Mouse (Mus musculus) liver, adult 2 months (tissue): Measurements from ENCODE around the gene Uhrf1. TPM values are rescaled to one million over a fixed set of nuclear protein-coding genes. Genes with fewer than 3 reads are reported as not detected.

Experiments
- DNase-seq: peaks from one replicate; pipeline ENCODE4 v3.0.0-alpha.2; 2011; ENCODE audit warnings: low read depth, low spot score; ENCODE audit errors: extremely low read depth
- H3K27ac ChIP-seq: fragments of 200-500 bp; replicated peaks from 2 replicates; pipeline ENCODE4 v1.5.1; 2012; ENCODE audit warnings: low read depth, mild to moderate bottlenecking, control low read depth, inconsistent platforms, low read length; ENCODE audit not compliant: insufficient read depth
- H3K27me3 ChIP-seq: fragments of 200-500 bp; 2 replicates; pipeline ENCODE4 v1.6.1; 2012; ENCODE audit warnings: mild to moderate bottlenecking, moderate library complexity, low read length, inconsistent platforms; ENCODE audit not compliant: control insufficient read depth, insufficient read depth
- H3K36me3 ChIP-seq: fragments of 200-500 bp; 2 replicates; pipeline ENCODE4 v1.6.1; 2012; ENCODE audit warnings: low read length, inconsistent platforms; ENCODE audit not compliant: control insufficient read depth, insufficient read depth
- H3K4me1 ChIP-seq: fragments of 200-500 bp; 2 replicates; pipeline ENCODE4 v1.6.1; 2011; ENCODE audit warnings: low read length; ENCODE audit not compliant: control insufficient read depth, insufficient read depth
- H3K4me3 ChIP-seq: fragments of 200-500 bp; 2 replicates; pipeline ENCODE4 v1.5.1; 2011; ENCODE audit warnings: low read depth, mild to moderate bottlenecking, control low read depth, low read length, moderate library complexity; ENCODE audit not compliant: insufficient read depth
- H3K79me2 ChIP-seq: fragments of 200-500 bp; 2 replicates; pipeline ENCODE4 v1.6.1; 2012; ENCODE audit warnings: inconsistent platforms, mild to moderate bottlenecking, low read length, moderate library complexity; ENCODE audit not compliant: control insufficient read depth, insufficient read depth
- H3K9ac ChIP-seq: fragments of 200-500 bp; 2 replicates; pipeline ENCODE4 v1.6.1; 2012; ENCODE audit warnings: low read depth, mild to moderate bottlenecking, control low read depth, inconsistent platforms, low read length
- CTCF ChIP-seq: fragments of 200-500 bp; IDR thresholded peaks from 2 replicates; pipeline ENCODE4 v1.5.1; 2011; ENCODE audit warnings: low read depth, low read length, control low read depth
- POLR2A ChIP-seq: fragments of 200-500 bp; IDR thresholded peaks from 2 replicates; pipeline ENCODE4 v1.6.1; 2011; ENCODE audit warnings: low read length, control low read depth; ENCODE audit not compliant: insufficient read depth; ENCODE audit errors: extremely low read depth
- WGBS: fragments of 180-500 bp; shearing (Covaris S2); methylation state at CpG from one replicate; pipeline ENCODE4 v1.1.7; 2018; 5-methylcytosine and 5-hydroxymethylcytosine counted together
- polyA plus RNA-seq: library from polyadenylated mRNA; depleted of rRNA; stranded (reverse); fragments of >200 nt; gene quantifications from 2 replicates; pipeline ENCODE4 v1.2.3, GENCODE M21; 2012; rRNA removed
- total RNA-seq: library from RNA; depleted of rRNA; stranded (reverse); fragments of >200 nt; gene quantifications from 2 replicates; pipeline ENCODE4 v1.2.3, GENCODE M21; 2014; rRNA removed

Uhrf1 gene
- total and polyA plus RNA-seq, 2 experiments = 0.22 to 0.92 TPM

- WGBS = 69% methylated on average over 7 of the region's 7 CpGs
- DNase-seq = peak; percentile 72
- Histone ChIP-seq H3K36me3 (no peaks in the 10 kb centered on the region), H3K27me3 (no peaks in the 10 kb centered on the region), H3K9ac (no peak overlapping the region), H3K4me3 (no peak overlapping the region), H3K79me2 (no peaks in the 10 kb centered on the region; the same call in 1 of the 2 replicates), H3K27ac (no peak overlapping the region), H3K4me1 (peaks cover 6% of the 10 kb centered on the region; the same call in 1 of the 2 replicates)
- TF ChIP-seq CTCF (no peak), POLR2A (no peak)
Observed at GRCm38 (mm10) chr17:56365791-56366673, 62.9 kb downstream of the Uhrf1 start.

GRCm38 (mm10) chr17:56368291-56368790 is 65.2 kb downstream of the Uhrf1 start:
- no peaks in the 10 kb centered on the region; the same call in 1 of the 2 replicates for H3K79me2 ChIP-seq
- no peak overlapping the region for H3K27ac ChIP-seq
- H3K4me3 ChIP-seq = no peak overlapping the region
- DNase-seq = no peak
- peaks cover 10% of the 10 kb centered on the region for H3K4me1 ChIP-seq
- TF ChIP-seq CTCF = no peak
- no peak for TF ChIP-seq POLR2A
- no peak overlapping the region for H3K9ac ChIP-seq
- H3K36me3 ChIP-seq = no peaks in the 10 kb centered on the region
- 90% methylated on average over 6 of the region's 6 CpGs for WGBS
- no peaks in the 10 kb centered on the region for H3K27me3 ChIP-seq

DNA sequence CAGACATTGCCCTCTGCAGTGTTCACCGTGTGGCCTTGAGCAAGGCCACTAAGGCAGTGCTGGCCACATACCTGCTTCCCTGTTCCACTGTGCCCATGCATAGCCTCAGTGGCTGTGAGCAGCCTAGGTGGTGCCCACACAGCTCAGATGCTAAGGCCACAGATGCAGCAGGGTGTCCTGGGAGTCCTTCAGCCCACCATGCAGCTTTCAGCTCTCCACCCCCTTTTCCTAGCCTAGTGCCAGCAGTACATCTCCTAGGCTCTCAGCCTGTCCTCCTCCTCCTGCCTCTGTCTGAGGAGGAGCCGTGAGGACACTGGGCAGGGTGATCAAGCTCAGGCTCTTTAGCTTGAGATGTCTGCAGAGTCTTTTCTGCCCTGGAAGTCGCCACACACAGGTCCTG is 67.0 kb downstream of the Uhrf1 start:
- TF ChIP-seq CTCF (no peak), POLR2A (no peak)
- peaks cover 16% of the 10 kb centered on the region for H3K4me1 ChIP-seq
- no peak overlapping the region for H3K9ac ChIP-seq
- WGBS = 94% methylated on average over 3 of the region's 3 CpGs
- H3K27ac ChIP-seq = no peak overlapping the region
- no peak for DNase-seq
- no peak overlapping the region for H3K4me3 ChIP-seq
- H3K27me3 ChIP-seq = no peaks in the 10 kb centered on the region
- no peaks in the 10 kb centered on the region for H3K36me3 ChIP-seq
- H3K79me2 ChIP-seq = no peaks in the 10 kb centered on the region

GRCm38 (mm10) chr17:56371029-56371660 is 68.0 kb downstream of the Uhrf1 start:
- 96% methylated on average over 15 of the region's 15 CpGs for WGBS
- Histone ChIP-seq H3K4me3 (no peak overlapping the region), H3K27me3 (no peaks in the 10 kb centered on the region), H3K79me2 (no peaks in the 10 kb centered on the region), H3K9ac (no peak overlapping the region), H3K36me3 (no peaks in the 10 kb centered on the region), H3K4me1 (peaks cover 10% of the 10 kb centered on the region), H3K27ac (no peak overlapping the region)
- TF ChIP-seq POLR2A (no peak), CTCF (no peak)
- DNase-seq = no peak

- H3K36me3 ChIP-seq = no peaks in the 10 kb centered on the region
- TF ChIP-seq POLR2A (no peak), CTCF (no peak)
- no peaks in the 10 kb centered on the region for H3K27me3 ChIP-seq
- H3K27ac ChIP-seq = no peak overlapping the region
- H3K79me2 ChIP-seq = no peaks in the 10 kb centered on the region
- DNase-seq = no peak
- peaks cover 10% of the 10 kb centered on the region for H3K4me1 ChIP-seq
- no peak overlapping the region for H3K4me3 ChIP-seq
- 91% methylated on average over 4 of the region's 4 CpGs for WGBS
- H3K9ac ChIP-seq = no peak overlapping the region
Observed at GRCm38 (mm10) chr17:56372109-56372508, 69.0 kb downstream of the Uhrf1 start.

Other genes starting within 250 kb of the Uhrf1 start
- gene Ubxn6, start 228.3 kb upstream of the Uhrf1 start, total RNA-seq = 34.9 and 42.9 TPM in 2 replicates
- 55.8 and 56.0 TPM in 2 replicates for gene Ubxn6, start 228.3 kb upstream of the Uhrf1 start, polyA plus RNA-seq
- gene Hdgfl2, start 223.7 kb upstream of the Uhrf1 start, total RNA-seq = 11.3 and 13.8 TPM in 2 replicates
- gene Hdgfl2, start 223.7 kb upstream of the Uhrf1 start, polyA plus RNA-seq = 29.0 and 30.2 TPM in 2 replicates
- 2.1 and 2.3 TPM in 2 replicates for gene Plin4, start 193.5 kb upstream of the Uhrf1 start, total RNA-seq
- gene Plin4, start 193.5 kb upstream of the Uhrf1 start, polyA plus RNA-seq = 1.8 and 2.8 TPM in 2 replicates
- 19.2 and 24.6 TPM in 2 replicates for gene Plin5, start 185.7 kb upstream of the Uhrf1 start, total RNA-seq
- gene Plin5, start 185.7 kb upstream of the Uhrf1 start, polyA plus RNA-seq = 42.7 and 58.2 TPM in 2 replicates
- 90.0 and 116 TPM in 2 replicates for gene Lrg1, start 181.3 kb upstream of the Uhrf1 start, total RNA-seq
- 543 and 600 TPM in 2 replicates for gene Lrg1, start 181.3 kb upstream of the Uhrf1 start, polyA plus RNA-seq
- 1.3 TPM in 2 replicates for gene Sema6b, start 163.0 kb upstream of the Uhrf1 start, total RNA-seq
- gene Sema6b, start 163.0 kb upstream of the Uhrf1 start, polyA plus RNA-seq = 2.7 and 3.9 TPM in 2 replicates
- 16.2 and 20.9 TPM in 2 replicates for gene Tnfaip8l1, start 140.8 kb upstream of the Uhrf1 start, total RNA-seq
- gene Tnfaip8l1, start 140.8 kb upstream of the Uhrf1 start, polyA plus RNA-seq = 21.8 and 25.5 TPM in 2 replicates
- 89.4 and 91.1 TPM in 2 replicates for gene Mydgf, start 119.4 kb upstream of the Uhrf1 start, total RNA-seq
- 81.1 and 86.0 TPM in 2 replicates for gene Mydgf, start 119.4 kb upstream of the Uhrf1 start, polyA plus RNA-seq
- gene Dpp9, start 84.4 kb upstream of the Uhrf1 start, total RNA-seq = 10.7 and 20.1 TPM in 2 replicates
- gene Dpp9, start 84.4 kb upstream of the Uhrf1 start, polyA plus RNA-seq = 55.4 and 60.3 TPM in 2 replicates
- gene Fem1a, start 46.5 kb upstream of the Uhrf1 start, total RNA-seq = 11.5 and 12.1 TPM in 2 replicates
- gene Fem1a, start 46.5 kb upstream of the Uhrf1 start, polyA plus RNA-seq = 16.6 and 18.9 TPM in 2 replicates
- 2.5 and 3.4 TPM in 2 replicates for gene Ticam1, start 26.5 kb upstream of the Uhrf1 start, total RNA-seq
- 20.9 and 27.7 TPM in 2 replicates for gene Ticam1, start 26.5 kb upstream of the Uhrf1 start, polyA plus RNA-seq
- 23.0 and 28.1 TPM in 2 replicates for gene Plin3, start 10.4 kb upstream of the Uhrf1 start, total RNA-seq
- 20.6 and 21.5 TPM in 2 replicates for gene Plin3, start 10.4 kb upstream of the Uhrf1 start, polyA plus RNA-seq
- gene Arrdc5, start 3.0 kb upstream of the Uhrf1 start, total RNA-seq = not detected in 2 replicates
- gene Arrdc5, start 3.0 kb upstream of the Uhrf1 start, polyA plus RNA-seq = not detected in 2 replicates
- gene Kdm4b, start 22.7 kb downstream of the Uhrf1 start, total RNA-seq = 9.5 and 10.4 TPM in 2 replicates
- 13.0 and 15.6 TPM in 2 replicates for gene Kdm4b, start 22.7 kb downstream of the Uhrf1 start, polyA plus RNA-seq
- 4.4 and 6.0 TPM in 2 replicates for gene Ptprs, start 173.2 kb downstream of the Uhrf1 start, total RNA-seq
- gene Ptprs, start 173.2 kb downstream of the Uhrf1 start, polyA plus RNA-seq = 7.5 and 10.2 TPM in 2 replicates
- not detected in 2 replicates for gene Znrf4, start 209.1 kb downstream of the Uhrf1 start, total RNA-seq
- gene Znrf4, start 209.1 kb downstream of the Uhrf1 start, polyA plus RNA-seq = not detected in 2 replicates